Mouse (Mus musculus): ENCODE measurements at regions not wholly inside any gene's neighbourhood (a gene's known extent, or its start where the extent isn't known, plus 50 kb on each side); places are given as distances from the start of the nearest gene placed in this dataset.

- TF ChIP-seq CTCF (IDR thresholded peaks at IDR 0.05; ENCODE audit: low read depth) (no peak), EP300 (IDR thresholded peaks at IDR 0.05; ENCODE audit: low read depth) (no peak)
These were observed 123.7 kb downstream of the Rdh14 start for GRCm38 (mm10) chr12:10514278-10514677.

All from liver, embryonic 14.5 days (tissue).